Mouse (Mus musculus): ENCODE data around the gene Epha8.

Gene Epha8

GRCm38 (mm10) chr4:136904767-136905539, 51.7 kb downstream of the Epha8 start:
- DNase-seq, result no peak

- no peak for DNase-seq
Observed at GRCm38 (mm10) chr4:136899154-136899553, 57.5 kb downstream of the Epha8 start.

DNA sequence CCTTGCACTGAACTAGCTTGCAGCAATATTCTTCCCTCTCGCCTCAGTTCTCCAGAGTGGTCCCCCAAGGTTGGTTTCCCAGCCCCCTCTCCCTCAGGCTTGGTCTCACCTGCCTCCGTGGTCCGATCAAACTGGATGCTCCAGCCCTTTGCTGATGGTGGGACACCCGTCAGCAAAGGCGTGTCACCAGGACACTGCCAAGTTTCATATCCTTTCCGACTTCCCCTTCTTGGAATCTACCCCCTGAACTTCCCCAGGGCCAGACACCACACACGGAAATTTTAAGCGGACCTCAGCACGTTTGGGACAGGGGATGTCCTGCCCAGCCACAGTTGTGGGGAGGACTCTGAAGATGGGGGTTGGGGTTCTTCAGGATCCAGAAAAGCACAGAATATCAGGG, 58.0 kb downstream of the Epha8 start, which contains the start of gene C1qa:
C1qa (minus strand) TSS at position 167 of the 400 bp plus-strand sequence.
- DNase-seq, result no peak

DNA sequence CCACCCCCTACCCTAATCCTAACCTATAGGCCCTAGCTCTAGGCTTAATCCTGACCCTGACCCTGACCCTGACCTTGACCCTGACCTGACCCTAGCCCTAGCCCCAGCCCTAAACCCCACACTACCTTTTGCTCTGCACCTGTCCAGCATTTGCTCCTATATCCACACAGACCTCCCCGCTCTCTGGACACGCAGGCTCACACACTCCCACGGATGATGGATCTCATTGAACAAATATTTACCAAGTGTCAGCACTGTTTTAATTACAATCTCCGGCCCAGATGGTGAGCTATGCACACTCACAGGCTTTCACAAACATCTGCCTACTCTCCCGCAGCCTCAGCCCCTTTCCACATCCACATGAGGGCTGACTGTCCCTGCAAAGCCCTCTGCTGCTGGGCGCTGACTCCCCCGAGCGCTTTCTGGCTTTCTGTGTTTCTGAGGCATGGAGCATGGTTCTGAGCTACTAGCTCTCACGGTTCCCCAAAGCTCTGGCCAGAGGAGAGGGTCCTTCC, 58.5 kb downstream of the Epha8 start:
- no peak for DNase-seq

DNA sequence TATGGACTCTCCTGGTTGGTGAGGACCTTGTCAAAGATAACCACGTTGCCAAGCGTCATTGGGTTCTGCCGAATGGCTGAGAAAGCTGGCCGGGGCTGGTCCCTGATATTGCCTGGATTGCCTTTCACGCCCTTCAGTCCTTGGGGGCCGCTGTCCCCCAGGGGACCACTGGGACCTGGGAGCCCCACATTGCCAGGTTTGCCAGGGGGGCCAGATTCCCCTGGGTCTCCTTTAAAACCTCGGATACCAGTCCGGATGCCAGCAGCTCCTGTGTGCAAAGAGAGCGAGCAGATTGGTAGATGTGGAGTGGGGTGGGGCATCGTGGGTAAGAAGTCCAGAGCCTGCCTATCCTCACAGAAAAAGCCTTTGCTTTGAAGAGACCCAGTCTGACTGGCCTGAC, 60.2 kb downstream of the Epha8 start:
- no peak for DNase-seq

DNA sequence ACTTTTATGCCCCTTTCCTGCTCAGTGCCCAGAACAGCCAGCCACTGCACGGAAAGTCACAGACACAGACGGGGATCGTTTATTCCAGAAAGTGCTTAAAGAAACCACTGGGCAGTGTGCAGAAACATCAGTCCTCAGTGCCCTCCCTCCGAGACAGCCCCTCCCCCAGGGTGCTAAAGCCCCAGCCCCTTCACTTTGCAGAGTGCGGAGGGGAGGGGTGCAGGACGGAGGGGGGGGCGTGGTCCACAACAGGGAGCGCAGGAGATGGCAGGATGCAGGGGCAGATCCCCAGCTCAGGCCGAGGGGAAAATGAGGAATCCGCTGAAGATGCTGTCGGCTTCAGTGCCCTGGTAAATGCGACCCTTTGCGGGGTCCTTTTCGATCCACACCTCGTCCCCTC, 60.8 kb downstream of the Epha8 start:
- no peak for DNase-seq

GRCm38 (mm10) chr4:136894821-136895220, 61.8 kb downstream of the Epha8 start:
- DNase-seq, result no peak

GRCm38 (mm10) chr4:136893691-136894543, 62.7 kb downstream of the Epha8 start:
- peak; percentile 36 for DNase-seq

DNA sequence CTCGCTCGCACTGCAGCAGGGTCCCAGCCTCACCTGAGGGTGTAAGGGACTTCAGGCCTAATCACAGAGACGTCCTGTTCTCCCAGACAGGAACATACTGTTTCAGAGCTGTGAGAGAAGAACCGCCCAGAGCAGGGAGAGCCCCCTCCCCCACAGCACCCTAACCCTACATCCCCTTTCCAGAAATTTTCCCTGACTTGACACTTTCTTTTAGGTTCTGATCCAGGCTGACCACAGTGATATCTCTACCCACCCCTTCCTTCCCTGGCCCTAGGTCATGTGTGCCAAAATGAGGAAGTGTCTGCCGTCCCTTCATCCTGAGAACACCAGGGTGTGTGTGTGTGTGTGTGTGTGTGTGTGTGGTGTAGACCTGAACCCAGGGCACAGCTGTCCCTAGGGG, 63.8 kb downstream of the Epha8 start, which contains the start of gene C1qc:
C1qc (minus strand) TSS at position 255 of the 400 bp plus-strand sequence.
- DNase-seq, result no peak

DNA sequence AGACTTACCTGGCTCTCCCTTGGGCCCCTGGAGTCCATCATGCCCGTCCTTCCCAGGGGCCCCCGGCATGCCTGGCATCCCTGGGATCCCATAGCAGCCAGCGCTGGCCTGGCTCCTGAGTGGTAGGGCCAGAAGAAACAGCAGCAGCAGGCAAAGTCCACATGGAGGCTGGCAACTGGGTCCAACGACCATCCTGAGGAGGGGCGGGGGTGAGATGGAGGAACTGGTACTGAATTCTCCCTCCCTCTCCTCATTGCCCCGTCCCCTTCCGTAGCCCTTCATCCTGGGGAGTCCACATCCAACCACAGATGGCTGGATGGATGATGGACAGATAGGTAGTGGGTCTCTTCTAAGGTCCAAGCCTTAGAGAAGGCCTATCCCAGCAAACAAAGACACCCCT, 64.2 kb downstream of the Epha8 start:
- no peak for DNase-seq

DNA sequence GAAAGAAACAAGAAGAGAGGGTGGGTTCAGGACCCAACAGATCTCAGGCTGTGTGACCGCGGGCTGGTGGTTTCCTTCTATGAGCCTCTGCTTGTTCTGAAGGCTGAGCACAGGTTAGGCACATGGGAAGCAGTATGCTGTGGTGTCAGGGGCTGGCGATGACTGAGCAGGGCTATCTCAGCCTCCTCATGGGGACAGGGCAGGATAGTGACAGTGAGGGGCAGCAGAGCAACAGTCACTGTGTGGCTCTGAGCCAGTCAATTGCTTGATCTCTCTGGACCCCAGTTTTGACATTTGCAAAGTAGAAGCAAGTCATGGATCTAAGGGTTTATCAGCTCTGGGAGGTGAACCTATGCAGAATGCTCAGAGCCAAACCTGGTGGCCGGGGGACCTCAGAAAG, 65.5 kb downstream of the Epha8 start:
- DNase-seq, result no peak

- no peak for DNase-seq
Observed at GRCm38 (mm10) chr4:136889981-136890380, 66.6 kb downstream of the Epha8 start.

DNA sequence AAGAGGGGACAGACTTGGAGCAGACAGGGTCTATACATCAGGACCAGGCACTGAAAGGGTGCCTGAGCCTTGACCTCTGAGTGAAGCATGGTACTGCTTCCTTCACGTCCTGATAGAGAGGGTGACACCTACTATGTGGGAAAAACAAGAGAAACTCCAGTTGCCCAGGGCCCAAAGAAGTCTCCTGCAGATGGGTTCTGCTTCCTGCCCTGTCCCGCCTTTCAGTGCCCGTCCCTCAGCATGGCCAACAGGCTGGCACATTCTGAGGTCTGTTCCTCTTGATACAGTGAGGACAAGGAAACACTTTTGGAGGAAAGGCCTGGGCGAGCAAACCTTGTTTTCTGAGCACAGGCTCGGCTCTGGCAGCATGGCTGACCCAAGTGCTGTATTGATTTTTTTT, 68.9 kb downstream of the Epha8 start:
- DNase-seq, result no peak

- no peak for DNase-seq
Observed at GRCm38 (mm10) chr4:136886101-136886500, 70.5 kb downstream of the Epha8 start, which contains the start of gene C1qb. C1qb (minus strand) TSS chr4:136886187.
